Mouse (Mus musculus): ENCODE measurements around the gene Pgam1.

GRCm38 (mm10) chr19:41913774-41914591, 2.3 kb downstream of the Pgam1 start:
- no peak for TF ChIP-seq POLR2A (IDR thresholded peaks at IDR 0.05; ENCODE audit: low read depth, low read length)
- TF ChIP-seq CTCF (conservative IDR thresholded peaks at IDR 0.05; ENCODE audit: insufficient read depth, insufficient read length, low read depth, low read length), result no peak
